Mouse (Mus musculus) cerebellum, adult 9-10 months (tissue): Measurements from ENCODE around the gene Slc13a5.
A peak's percentile ranks its signal among the peaks of the same experiment; 100 is the strongest.

Experiments used
- DNase-seq: peaks from one replicate; pipeline ENCODE4 v3.0.0; 2022

The Slc13a5 gene

GRCm38 (mm10) chr11:72266960-72267560 is at the start of gene Slc13a5:
Gene Slc13a5 (minus strand): TSS chr11:72267222.
- DNase-seq, result no peak

GRCm38 (mm10) chr11:72314151-72314895 is 47.3 kb upstream of the Slc13a5 start, which contains the start of gene Fbxo39:
Gene Fbxo39 (plus strand): TSS chr11:72314444.
- no peak for DNase-seq

- DNase-seq, result no peak
These were observed 44.5 kb upstream of the Slc13a5 start for GRCm38 (mm10) chr11:72311355-72312001.

- DNase-seq, result no peak
These were observed 43.5 kb upstream of the Slc13a5 start for GRCm38 (mm10) chr11:72310491-72310890.

GRCm38 (mm10) chr11:72308982-72309381 is 42.0 kb upstream of the Slc13a5 start:
- no peak for DNase-seq

- no peak for DNase-seq
These were observed 40.4 kb upstream of the Slc13a5 start for GRCm38 (mm10) chr11:72307461-72307860.

- peak; percentile 77 for DNase-seq
These were observed 35.2 kb upstream of the Slc13a5 start for GRCm38 (mm10) chr11:72302230-72302629.

GRCm38 (mm10) chr11:72301334-72301733 is 34.3 kb upstream of the Slc13a5 start, which contains the start of gene Xaf1:
Gene Xaf1 (plus strand): TSS chr11:72301629.
- DNase-seq, result no peak

GRCm38 (mm10) chr11:72293116-72293515 is 26.1 kb upstream of the Slc13a5 start:
- DNase-seq, result no peak

- no peak for DNase-seq
These were observed 20.5 kb upstream of the Slc13a5 start for GRCm38 (mm10) chr11:72287543-72287942.

- no peak for DNase-seq
These were observed 20.1 kb upstream of the Slc13a5 start for GRCm38 (mm10) chr11:72287126-72287525.

- no peak for DNase-seq
These were observed 19.6 kb upstream of the Slc13a5 start for GRCm38 (mm10) chr11:72286651-72287050.

- no peak for DNase-seq
These were observed 19.0 kb upstream of the Slc13a5 start for GRCm38 (mm10) chr11:72285971-72286480.

- DNase-seq, result no peak
These were observed 17.6 kb upstream of the Slc13a5 start for GRCm38 (mm10) chr11:72284532-72285182.

- DNase-seq, result no peak
These were observed 16.6 kb upstream of the Slc13a5 start for GRCm38 (mm10) chr11:72283486-72284224.

GRCm38 (mm10) chr11:72281852-72282400 is 14.9 kb upstream of the Slc13a5 start:
- no peak for DNase-seq

GRCm38 (mm10) chr11:72281143-72281851 is 14.3 kb upstream of the Slc13a5 start:
- no peak for DNase-seq

- no peak for DNase-seq
These were observed 6.3 kb upstream of the Slc13a5 start for GRCm38 (mm10) chr11:72273341-72273740.

- DNase-seq, result no peak
These were observed 4.7 kb upstream of the Slc13a5 start for GRCm38 (mm10) chr11:72271761-72272160.

- peak; percentile 9 for DNase-seq
These were observed 639 bp downstream of the Slc13a5 start for GRCm38 (mm10) chr11:72266207-72266959.

- peak; percentile 9 for DNase-seq
These were observed 1.5 kb downstream of the Slc13a5 start for GRCm38 (mm10) chr11:72265483-72265882.
